Mouse (Mus musculus): Measurements from ENCODE around the gene Olfr1499.
"Not testable (repeated sequence)": the region's sequence is repeated elsewhere in the genome, so short reads cannot be mapped to it uniquely, and the experiment has no call there.

Olfr1499 gene

GRCm38 (mm10) chr19:13819347-13819746, at the start of gene Olfr1499:
Gene Olfr1499, minus strand, starts transcription at chr19:13819447.
- no peak for DNase-seq (ENCODE audit: extremely low spot score, low spot score)

DNA sequence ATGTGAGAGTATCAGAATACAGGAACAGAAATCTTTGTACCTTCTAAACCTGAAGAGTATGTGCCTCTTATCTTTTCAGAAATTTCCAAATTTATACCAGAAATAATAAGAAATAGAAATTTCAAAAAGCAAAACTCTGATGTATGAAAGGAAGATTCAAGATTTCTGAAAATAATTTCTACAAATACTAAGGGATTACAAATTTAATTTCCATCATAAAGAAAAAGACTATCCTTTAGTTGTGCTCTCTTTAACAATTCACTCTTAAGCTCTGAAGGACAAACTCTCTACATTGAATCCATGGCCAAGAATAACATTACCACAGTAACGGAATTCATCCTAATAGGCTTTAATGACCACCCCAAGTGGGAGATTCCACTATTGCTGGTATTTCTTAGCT, 42.2 kb upstream of the Olfr1499 start, which contains the start of gene Olfr1502:
TSS of gene Olfr1502 (plus strand) at position 301 of the 400 bp plus-strand sequence.
- DNase-seq (ENCODE audit: extremely low spot score, low spot score), result no peak

DNA sequence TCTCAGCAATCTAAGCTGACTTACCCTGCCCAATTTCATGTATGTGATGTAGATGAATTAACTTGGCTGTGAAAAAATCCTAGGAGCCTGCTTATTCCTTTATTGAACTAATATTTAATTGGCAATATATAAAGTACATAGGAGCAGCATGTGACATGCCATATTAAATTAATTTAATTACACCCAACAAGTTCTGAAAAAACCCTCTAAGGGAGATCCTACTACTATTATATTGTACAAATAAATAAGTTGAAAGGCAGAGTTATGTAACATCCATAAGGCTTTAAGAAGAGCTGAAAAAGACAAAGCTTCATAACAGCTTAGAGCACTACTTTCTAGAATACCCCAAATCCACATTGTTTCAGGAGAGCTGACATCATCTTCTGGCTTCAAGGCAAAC, 31.3 kb upstream of the Olfr1499 start, which contains the start of gene Olfr1501:
TSS of gene Olfr1501 (minus strand) at position 101 of the 400 bp plus-strand sequence.
- DNase-seq (ENCODE audit: extremely low spot score, low spot score), result not testable (repeated sequence)

- no peak for DNase-seq (ENCODE audit: extremely low spot score, low spot score)
These were observed 11.1 kb upstream of the Olfr1499 start, which contains the start of gene Olfr1500 for GRCm38 (mm10) chr19:13830388-13830787. Gene Olfr1500, minus strand, starts transcription at chr19:13830488.

GRCm38 (mm10) chr19:13828447-13828846, 9.2 kb upstream of the Olfr1499 start:
- DNase-seq (ENCODE audit: extremely low spot score, low spot score), result no peak

DNA sequence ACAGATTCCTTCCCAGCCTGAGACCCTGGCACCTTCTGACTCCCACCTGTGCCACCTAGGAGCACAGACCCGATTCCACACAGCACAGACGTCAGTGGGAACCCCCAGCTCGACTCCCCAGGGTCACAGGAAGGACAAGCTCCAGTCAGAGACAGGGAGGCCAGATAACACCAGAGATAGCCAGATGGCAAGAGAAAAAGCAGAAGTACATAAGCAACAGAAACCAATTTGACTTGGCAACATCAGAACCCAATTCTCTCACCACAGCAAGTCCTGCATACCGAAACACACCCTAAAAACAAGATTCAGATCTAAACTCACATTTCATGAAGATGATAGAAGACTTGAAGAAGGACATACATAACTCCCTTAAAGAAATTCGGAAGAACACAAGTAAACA, 1.6 kb upstream of the Olfr1499 start:
- DNase-seq (ENCODE audit: extremely low spot score, low spot score), result no peak

DNA sequence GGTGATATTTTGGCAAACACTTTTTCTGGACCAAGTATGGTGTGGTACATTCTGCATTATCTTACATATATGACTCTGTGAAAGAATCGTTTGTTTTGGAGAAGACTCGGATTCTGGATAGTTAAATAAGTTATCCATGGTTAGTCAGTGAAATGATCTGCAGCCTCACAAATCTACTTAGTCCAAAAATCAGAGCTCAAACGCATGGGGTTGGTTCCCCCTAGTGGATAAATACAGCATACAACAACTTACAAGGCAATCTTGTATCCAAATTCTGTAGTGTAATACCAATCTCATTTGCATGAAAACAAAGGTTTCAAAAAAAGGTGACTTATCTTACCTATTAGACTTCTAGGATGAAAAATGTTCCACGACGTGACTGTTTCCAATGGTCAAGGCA, 420 bp downstream of the Olfr1499 start:
- DNase-seq (ENCODE audit: extremely low spot score, low spot score), result no peak

GRCm38 (mm10) chr19:13812823-13813222, 6.4 kb downstream of the Olfr1499 start:
- DNase-seq (ENCODE audit: extremely low spot score, low spot score), result no peak

DNA sequence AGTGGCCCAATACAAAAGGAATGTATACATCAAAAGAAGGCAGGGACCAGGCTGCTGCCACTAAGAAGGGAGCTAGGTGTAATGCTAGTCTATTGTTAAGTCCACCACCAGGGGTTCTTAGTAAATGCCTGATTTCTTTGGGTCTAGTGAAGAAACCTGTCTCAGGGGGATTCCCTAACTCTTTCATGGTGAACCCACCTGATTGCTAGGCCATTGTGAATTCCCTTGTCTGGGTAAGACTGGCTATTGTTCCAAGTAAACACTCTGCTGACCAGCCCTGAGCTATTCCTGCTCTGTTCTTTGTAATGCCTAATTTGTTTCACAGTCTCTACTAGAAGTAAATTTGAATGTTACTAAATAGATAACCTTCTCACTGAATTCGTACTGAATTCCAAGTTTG, 13.8 kb downstream of the Olfr1499 start:
- not testable (repeated sequence) for DNase-seq (ENCODE audit: extremely low spot score, low spot score)

DNA sequence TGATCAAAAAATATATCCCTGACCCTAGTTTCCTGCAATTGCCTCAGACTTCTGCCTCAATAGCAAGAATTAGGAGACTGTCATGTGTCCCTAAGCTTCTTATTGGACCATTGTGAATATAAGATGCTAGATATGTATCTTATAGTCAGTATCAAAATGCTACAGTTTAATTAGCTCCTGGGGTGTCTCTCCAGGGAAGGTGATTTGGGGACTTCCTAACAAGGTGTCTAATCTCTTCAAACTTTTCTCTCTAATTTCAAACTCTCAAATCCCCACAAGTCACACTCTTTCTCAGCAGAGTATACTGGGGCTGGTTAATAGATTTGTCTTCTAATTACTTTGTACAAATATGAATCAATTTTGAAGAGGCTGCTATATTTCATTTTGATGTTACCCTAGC, 21.1 kb downstream of the Olfr1499 start, which contains the start of gene Olfr1497:
TSS of gene Olfr1497 (minus strand) at position 101 of the 400 bp plus-strand sequence.
- no peak for DNase-seq (ENCODE audit: extremely low spot score, low spot score)

DNA sequence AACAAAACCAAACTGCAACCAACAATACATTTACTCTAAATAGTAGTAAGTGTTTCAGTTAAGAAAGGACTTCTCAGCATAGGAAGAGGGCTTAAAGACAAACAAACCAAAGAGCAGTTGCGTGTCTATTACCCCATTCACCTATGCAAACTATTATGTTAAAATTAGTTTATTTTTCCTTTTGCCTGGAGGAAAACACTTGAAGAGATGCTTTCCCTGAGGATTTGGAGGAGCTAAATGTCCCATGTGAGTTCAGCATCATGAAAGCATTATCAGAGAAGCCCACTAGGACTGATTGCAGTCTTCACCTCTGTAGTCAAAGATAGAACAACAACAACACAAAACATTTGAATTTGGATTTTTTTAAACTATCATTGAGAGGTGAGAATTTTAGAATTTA, 41.7 kb downstream of the Olfr1499 start, which contains the start of gene Olfr1496:
TSS of gene Olfr1496 (plus strand) at position 301 of the 400 bp plus-strand sequence.
- DNase-seq (ENCODE audit: extremely low spot score, low spot score), result no peak

DNA sequence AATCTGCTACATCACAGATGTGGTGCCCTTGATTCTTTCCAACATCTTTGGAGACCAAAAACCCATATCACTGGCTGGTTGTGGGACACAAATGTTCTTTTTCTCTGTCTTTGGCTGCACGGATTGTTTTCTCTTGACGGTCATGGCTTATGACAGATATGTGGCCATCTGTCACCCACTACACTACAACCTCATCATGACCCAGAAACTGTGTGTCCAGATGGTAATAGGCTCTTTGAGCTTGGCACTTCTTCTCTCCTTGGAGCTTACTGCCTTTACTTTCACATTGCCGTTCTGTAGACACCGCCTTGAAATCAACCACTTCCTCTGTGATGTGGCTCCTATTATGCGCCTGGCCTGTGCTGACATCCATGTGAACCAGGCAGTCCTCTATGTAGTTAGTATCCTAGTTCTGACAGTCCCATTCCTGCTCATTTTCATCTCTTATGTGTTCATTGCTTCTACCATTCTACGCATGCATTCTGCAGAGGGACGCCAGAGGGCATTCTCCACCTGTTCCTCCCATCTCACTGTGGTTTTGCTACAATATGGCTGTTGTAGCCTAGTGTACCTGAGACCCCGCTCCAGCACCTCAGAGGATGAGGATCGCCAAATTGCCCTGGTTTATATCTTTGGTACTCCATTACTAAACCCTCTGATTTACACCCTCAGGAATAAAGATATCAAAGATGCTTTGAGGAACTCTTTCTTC, 50.5 kb downstream of the Olfr1499 start:
- DNase-seq (ENCODE audit: extremely low spot score, low spot score), result no peak

DNA sequence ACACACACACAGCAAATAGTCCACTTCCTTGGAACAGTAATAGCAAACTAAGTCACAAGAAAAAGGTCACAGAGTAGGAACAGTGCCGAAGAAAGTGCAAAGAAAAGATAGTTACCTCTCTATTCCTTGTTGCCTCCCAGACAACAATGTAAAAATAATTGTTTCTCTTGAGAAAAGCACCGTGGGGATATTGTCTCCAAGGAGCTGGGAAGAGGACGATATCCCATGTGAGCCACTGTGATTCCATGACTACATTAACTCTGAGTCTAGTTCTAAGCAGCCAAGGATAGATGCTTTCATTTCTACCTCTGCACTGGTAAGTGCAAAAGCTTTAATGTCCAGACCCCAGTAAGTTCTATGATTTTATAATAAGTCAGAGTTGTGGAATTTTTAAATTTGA, 54.9 kb downstream of the Olfr1499 start, which contains the start of gene Olfr1495:
TSS of gene Olfr1495 (plus strand) at position 301 of the 400 bp plus-strand sequence.
- DNase-seq (ENCODE audit: extremely low spot score, low spot score), result no peak
